Mouse (Mus musculus): ENCODE data around the gene Ric1.

GRCm38 (mm10) chr19:29562166-29562565 is 40.1 kb downstream of the Ric1 start:
- TF ChIP-seq CTCF (IDR thresholded peaks at IDR 0.05; ENCODE audit: extremely low read depth, insufficient read depth, low read length) (no peak), POLR2A (IDR thresholded peaks at IDR 0.05; ENCODE audit: extremely low read depth, insufficient read depth, low read length) (no peak)
